Comparison of ENCODE assay signal across 8 mouse cellular contexts in genomic region chr10:75798176-75798696, GRCm38 (mm10). TPM values are rescaled to one million over a fixed set of nuclear protein-coding genes. Genes with fewer than 3 reads are reported as not detected.
A peak's percentile ranks its signal among the peaks of the same experiment; 100 is the strongest.
DNase-seq lines count a peak whose midpoint lies in the region; ATAC-seq and TF ChIP-seq lines count a peak whose summit lies in the region.

TSS of gene Gstt1 (minus strand) at chr10:75798584.

- 4% methylated on average over 18 of the region's 18 CpGs for WGBS in intestine, postnatal 0 days
- 3% methylated on average over 18 of the region's 18 CpGs for WGBS in midbrain, embryonic 15.5 days

- no peak within 1 kb of the TSS for H3K27ac ChIP-seq in intestine, postnatal 0 days (ENCODE audit: low read depth, low read length)
- peak within 1 kb of the TSS; percentile 11; the same call in 1 of the 2 replicates for H3K27ac ChIP-seq in midbrain, embryonic 15.5 days

- H3K4me3 ChIP-seq in intestine, postnatal 0 days (ENCODE audit: low read depth, low read length): peak within 1 kb of the TSS; percentile 49
- peak within 1 kb of the TSS; percentile 34 for H3K4me3 ChIP-seq in midbrain, embryonic 15.5 days

- peak within 1 kb of the TSS; percentile 93 for H3K4me2 ChIP-seq in intestine, postnatal 0 days (replicated peaks; ENCODE audit: low read depth)
- peak within 1 kb of the TSS; percentile 54 for H3K4me2 ChIP-seq in midbrain, embryonic 15.5 days

- H3K27me3 ChIP-seq in intestine, postnatal 0 days (replicated peaks; ENCODE audit: control insufficient read depth, insufficient read depth, low read length): no peaks in the 10 kb centered on the region
- H3K27me3 ChIP-seq in midbrain, embryonic 15.5 days (replicated peaks): no peaks in the 10 kb centered on the region

- ATAC-seq in intestine, postnatal 0 days: no peak; the same call in 1 of the 2 replicates
- ATAC-seq in midbrain, embryonic 15.5 days (replicated peaks): peak; percentile 33

- peak within 1 kb of the TSS; percentile 32 for H3K9ac ChIP-seq in intestine, postnatal 0 days (ENCODE audit: low read depth, low read length)
- peak within 1 kb of the TSS; percentile 36 for H3K9ac ChIP-seq in midbrain, embryonic 15.5 days

- no peaks in the 10 kb centered on the region for H3K9me3 ChIP-seq in intestine, postnatal 0 days (ENCODE audit: control insufficient read depth)
- no peaks in the 10 kb centered on the region for H3K9me3 ChIP-seq in midbrain, embryonic 15.5 days

- TF ChIP-seq CTCF in intestine, postnatal 0 days (IDR thresholded peaks at IDR 0.05; ENCODE audit: low read depth): no peak

- H3K36me3 ChIP-seq in intestine, postnatal 0 days (ENCODE audit: control insufficient read depth, insufficient read depth): no peaks in the 10 kb centered on the region
- H3K36me3 ChIP-seq in midbrain, embryonic 15.5 days (replicated peaks): no peaks in the 10 kb centered on the region

- peaks cover 5% of the 10 kb centered on the region; the same call in 1 of the 2 replicates for H3K4me1 ChIP-seq in intestine, postnatal 0 days (replicated peaks; ENCODE audit: control insufficient read depth, insufficient read depth, low read length)
- H3K4me1 ChIP-seq in midbrain, embryonic 15.5 days: peaks cover 17% of the 10 kb centered on the region; the same call in 1 of the 2 replicates

- peak; percentile 38 to 48 for DNase-seq in B cell, adult 2 months
- DNase-seq in adrenal gland, adult 18-20 months (ENCODE audit: low spot score in 2 of 2): peak; percentile 51 to 57
- DNase-seq in embryo, embryonic 10.5 days (ENCODE audit: low spot score): peak; percentile 64
- DNase-seq in heart, adult 18-20 months: peak; percentile 88
- peak; percentile 83 for DNase-seq in liver
- DNase-seq in testis, postnatal 10 days (ENCODE audit: low spot score): peak; percentile 82

RNA-seq across cellular contexts. Expression of gene Gstt1, which starts in this region (rescaled TPM):
- 10 to 100 TPM; 57.9 to 82.4 TPM for total RNA-seq in adrenal gland, adult 18-20 months (2021)
- 10 to 100 TPM; 16.1 to 22.4 TPM for total RNA-seq in heart, adult 18-20 months (2021)
- 11.6 and 14.4 TPM in 2 replicates for polyA plus RNA-seq in intestine, postnatal 0 days (2015; fragmentation: Nextera tagmentation; extraction: Ambion mirVana)
- polyA plus RNA-seq in midbrain, embryonic 15.5 days (2015; fragmentation: Nextera tagmentation; extraction: Ambion mirVana): 14.5 and 16.9 TPM in 2 replicates
